Mouse (Mus musculus) forebrain, embryonic 11.5 days (tissue): ENCODE measurements around the gene Gdpgp1. TPM values are rescaled to one million over a fixed set of nuclear protein-coding genes. Genes with fewer than 3 reads are reported as not detected.
A peak's percentile ranks its signal among the peaks of the same experiment; 100 is the strongest.

Experiments
- ATAC-seq: fragments of 200-750 bp; cut with Nextera tagmentation; replicated peaks from 2 replicates; pipeline ENCODE4 v1.8.0; 2017; ENCODE audit warnings: moderate TSS enrichment; ENCODE audit not compliant: low FRiP score
- DNase-seq: peaks from one replicate; pipeline ENCODE4 v3.0.0-alpha.2; 2017; ENCODE audit warnings: low spot score
- H3K27ac ChIP-seq: fragments of 300-500 bp; sonication (generic); 2 replicates; pipeline ENCODE4 v1.5.1; 2014; ENCODE audit warnings: low read depth, low read length
- H3K27me3 ChIP-seq: fragments of 300-500 bp; sonication (generic); 2 replicates; pipeline ENCODE4 v1.6.1; 2014; ENCODE audit warnings: mild to moderate bottlenecking, low read length, mixed read lengths; ENCODE audit not compliant: control insufficient read depth, insufficient read depth
- H3K36me3 ChIP-seq: fragments of 300-500 bp; sonication (generic); 2 replicates; pipeline ENCODE4 v1.6.1; 2014; ENCODE audit warnings: mild to moderate bottlenecking, low read length, moderate library complexity, mixed read lengths; ENCODE audit not compliant: control insufficient read depth, insufficient read depth
- H3K4me1 ChIP-seq: fragments of 300-500 bp; sonication (generic); replicated peaks from 2 replicates; pipeline ENCODE4 v1.6.1; 2014; ENCODE audit warnings: low read length, mixed read lengths; ENCODE audit not compliant: control insufficient read depth, insufficient read depth
- H3K4me2 ChIP-seq: fragments of 300-500 bp; sonication (generic); 2 replicates; pipeline ENCODE4 v1.6.1; 2014; ENCODE audit warnings: low read depth, mild to moderate bottlenecking, low read length, moderate library complexity, mixed read lengths; ENCODE audit not compliant: severe bottlenecking
- H3K4me3 ChIP-seq: fragments of 300-500 bp; sonication (generic); 2 replicates; pipeline ENCODE4 v1.5.1; 2014; ENCODE audit warnings: low read depth, low read length
- H3K9ac ChIP-seq: fragments of 300-500 bp; sonication (generic); 2 replicates; pipeline ENCODE4 v1.6.1; 2014; ENCODE audit warnings: low read length
- H3K9me3 ChIP-seq: fragments of 300-500 bp; sonication (generic); 2 replicates; pipeline ENCODE4 v1.6.1; 2016; ENCODE audit warnings: low read length, mixed read lengths; ENCODE audit not compliant: control insufficient read depth
- WGBS: fragments of 180-500 bp; shearing (Covaris S2); extraction: QIAGEN DNeasy Blood & Tissue Kit; methylation state at CpG from one replicate; pipeline ENCODE4 v1.1.7; 2014; 5-methylcytosine and 5-hydroxymethylcytosine counted together
- polyA plus RNA-seq: library from polyadenylated mRNA; unstranded; fragments of >200 nt; fragmentation: Nextera tagmentation; extraction: Ambion mirVana; gene quantifications from 2 replicates; pipeline ENCODE4 v1.2.1, GENCODE M21; 2014

Gene Gdpgp1
- polyA plus RNA-seq, 1 experiment from 2014 or later: 5.7 TPM

- no peak overlapping the region for H3K27ac ChIP-seq
- WGBS: 79% methylated on average over 1 of the region's 1 CpGs
- DNase-seq: no peak
Measured at GRCm38 (mm10) chr7:80267764-80268163, 35.1 kb downstream of the Gdpgp1 start.

GRCm38 (mm10) chr7:80268897-80269750, 36.5 kb downstream of the Gdpgp1 start, which contains the start of gene Vps33b:
Gene Vps33b, plus strand, starts transcription at chr7:80269649.
- H3K36me3 ChIP-seq: peaks cover 5% of the 10 kb centered on the region; the same call in 1 of the 2 replicates

More at GRCm38 (mm10) chr7:80267764-80268163, 35.1 kb downstream of the Gdpgp1 start:
- H3K9me3 ChIP-seq: no peaks in the 10 kb centered on the region
- no peaks in the 10 kb centered on the region for H3K27me3 ChIP-seq
- H3K36me3 ChIP-seq: peaks cover 5% of the 10 kb centered on the region; the same call in 1 of the 2 replicates
- ATAC-seq: no peak
- H3K4me2 ChIP-seq: no peak overlapping the region
- no peak overlapping the region for H3K9ac ChIP-seq
- no peak overlapping the region for H3K4me3 ChIP-seq
- H3K4me1 ChIP-seq: peaks cover 5% of the 10 kb centered on the region; the same call in 1 of the 2 replicates

GRCm38 (mm10) chr7:80269751-80270255, 37.1 kb downstream of the Gdpgp1 start:
- H3K27ac ChIP-seq: no peak overlapping the region
- ATAC-seq (no peak; the same call in 1 of the 2 replicates), DNase-seq (no peak)
- peaks cover 12% of the 10 kb centered on the region for H3K36me3 ChIP-seq
- H3K4me3 ChIP-seq: peak overlapping the region; percentile 83
- H3K27me3 ChIP-seq: no peaks in the 10 kb centered on the region
- peak overlapping the region; percentile 95 for H3K4me2 ChIP-seq
- H3K4me1 ChIP-seq: peaks cover 5% of the 10 kb centered on the region; the same call in 1 of the 2 replicates
- 1% methylated on average over 23 of the region's 23 CpGs for WGBS
- peak overlapping the region; percentile 75 for H3K9ac ChIP-seq
- H3K9me3 ChIP-seq: peaks cover 8% of the 10 kb centered on the region; the same call in 1 of the 2 replicates

More at GRCm38 (mm10) chr7:80268897-80269750, 36.5 kb downstream of the Gdpgp1 start, which contains the start of gene Vps33b:
- Histone ChIP-seq H3K4me2 (peak within 1 kb of the TSS; percentile 95), H3K4me1 (peaks cover 5% of the 10 kb centered on the region; the same call in 1 of the 2 replicates), H3K9ac (peak within 1 kb of the TSS; percentile 75), H3K27ac (peak within 1 kb of the TSS; percentile 41; the same call in 1 of the 2 replicates), H3K27me3 (no peaks in the 10 kb centered on the region), H3K9me3 (peaks cover 1% of the 10 kb centered on the region; the same call in 1 of the 2 replicates), H3K4me3 (peak within 1 kb of the TSS; percentile 83)
- ATAC-seq (peak; percentile 92), DNase-seq (peak; percentile 95)
- 5% methylated on average over 21 of the region's 21 CpGs for WGBS

- H3K36me3 ChIP-seq: peaks cover 17% of the 10 kb centered on the region
- H3K9ac ChIP-seq: no peak overlapping the region
- 93% methylated on average over 2 of the region's 2 CpGs for WGBS
- peaks cover 13% of the 10 kb centered on the region; the same call in 1 of the 2 replicates for H3K9me3 ChIP-seq
- no peak overlapping the region for H3K27ac ChIP-seq
- no peak overlapping the region for H3K4me2 ChIP-seq
- no peak overlapping the region for H3K4me3 ChIP-seq
- ATAC-seq: no peak
- DNase-seq: no peak
- no peaks in the 10 kb centered on the region for H3K27me3 ChIP-seq
- H3K4me1 ChIP-seq: peaks cover 5% of the 10 kb centered on the region; the same call in 1 of the 2 replicates
Measured at GRCm38 (mm10) chr7:80273456-80273855, 40.8 kb downstream of the Gdpgp1 start.

GRCm38 (mm10) chr7:80276374-80276773, 43.7 kb downstream of the Gdpgp1 start:
- Histone ChIP-seq H3K4me3 (no peak overlapping the region), H3K9me3 (peaks cover 13% of the 10 kb centered on the region; the same call in 1 of the 2 replicates), H3K36me3 (peaks cover 17% of the 10 kb centered on the region), H3K27ac (no peak overlapping the region), H3K9ac (no peak overlapping the region), H3K4me1 (no peaks in the 10 kb centered on the region), H3K4me2 (no peak overlapping the region), H3K27me3 (no peaks in the 10 kb centered on the region)
- DNase-seq: no peak
- WGBS: 95% methylated on average over 4 of the region's 4 CpGs
- ATAC-seq: no peak

- no peaks in the 10 kb centered on the region for H3K4me1 ChIP-seq
- no peak for ATAC-seq
- H3K27ac ChIP-seq: no peak overlapping the region
- H3K4me2 ChIP-seq: no peak overlapping the region
- peaks cover 3% of the 10 kb centered on the region; the same call in 1 of the 2 replicates for H3K9me3 ChIP-seq
- H3K9ac ChIP-seq: no peak overlapping the region
- no peaks in the 10 kb centered on the region for H3K27me3 ChIP-seq
- no peak for DNase-seq
- peaks cover 7% of the 10 kb centered on the region; the same call in 1 of the 2 replicates for H3K36me3 ChIP-seq
- H3K4me3 ChIP-seq: no peak overlapping the region
- WGBS: 88% methylated on average over 10 of the region's 10 CpGs
Measured at GRCm38 (mm10) chr7:80280032-80280431, 47.4 kb downstream of the Gdpgp1 start.

- no peaks in the 10 kb centered on the region for H3K27me3 ChIP-seq
- DNase-seq: no peak
- 84% methylated on average over 2 of the region's 2 CpGs for WGBS
- H3K4me3 ChIP-seq: no peak overlapping the region
- no peak overlapping the region for H3K27ac ChIP-seq
- no peak for ATAC-seq
- no peaks in the 10 kb centered on the region for H3K4me1 ChIP-seq
- H3K9me3 ChIP-seq: no peaks in the 10 kb centered on the region
- H3K4me2 ChIP-seq: no peak overlapping the region
- no peak overlapping the region for H3K9ac ChIP-seq
- H3K36me3 ChIP-seq: peaks cover under 1% of the 10 kb centered on the region; the same call in 1 of the 2 replicates
Measured at GRCm38 (mm10) chr7:80280998-80281397, 48.3 kb downstream of the Gdpgp1 start.

- ATAC-seq (no peak), DNase-seq (no peak)
- H3K9ac ChIP-seq: no peak overlapping the region
- H3K9me3 ChIP-seq: no peaks in the 10 kb centered on the region
- H3K4me3 ChIP-seq: no peak overlapping the region
- H3K4me2 ChIP-seq: no peak overlapping the region
- H3K4me1 ChIP-seq: no peaks in the 10 kb centered on the region
- no peaks in the 10 kb centered on the region; the same call in 1 of the 2 replicates for H3K36me3 ChIP-seq
- no peak overlapping the region for H3K27ac ChIP-seq
- WGBS: 84% methylated on average over 3 of the region's 3 CpGs
- no peaks in the 10 kb centered on the region for H3K27me3 ChIP-seq
Measured at GRCm38 (mm10) chr7:80281646-80282045, 49.0 kb downstream of the Gdpgp1 start.
